Mouse (Mus musculus) T-helper 1 cell (primary cell): ENCODE data around the gene Trim71.

ENCODE experiments used
- in situ Hi-C: fragments of 300-600 bp; cut with MboI, MseI; formaldehyde crosslinking; loops from one replicate; pipeline ENCODE4 v1.15.1; 2025; ENCODE audit warnings: high pct_unique_total_duplicates

Gene Trim71

DNA sequence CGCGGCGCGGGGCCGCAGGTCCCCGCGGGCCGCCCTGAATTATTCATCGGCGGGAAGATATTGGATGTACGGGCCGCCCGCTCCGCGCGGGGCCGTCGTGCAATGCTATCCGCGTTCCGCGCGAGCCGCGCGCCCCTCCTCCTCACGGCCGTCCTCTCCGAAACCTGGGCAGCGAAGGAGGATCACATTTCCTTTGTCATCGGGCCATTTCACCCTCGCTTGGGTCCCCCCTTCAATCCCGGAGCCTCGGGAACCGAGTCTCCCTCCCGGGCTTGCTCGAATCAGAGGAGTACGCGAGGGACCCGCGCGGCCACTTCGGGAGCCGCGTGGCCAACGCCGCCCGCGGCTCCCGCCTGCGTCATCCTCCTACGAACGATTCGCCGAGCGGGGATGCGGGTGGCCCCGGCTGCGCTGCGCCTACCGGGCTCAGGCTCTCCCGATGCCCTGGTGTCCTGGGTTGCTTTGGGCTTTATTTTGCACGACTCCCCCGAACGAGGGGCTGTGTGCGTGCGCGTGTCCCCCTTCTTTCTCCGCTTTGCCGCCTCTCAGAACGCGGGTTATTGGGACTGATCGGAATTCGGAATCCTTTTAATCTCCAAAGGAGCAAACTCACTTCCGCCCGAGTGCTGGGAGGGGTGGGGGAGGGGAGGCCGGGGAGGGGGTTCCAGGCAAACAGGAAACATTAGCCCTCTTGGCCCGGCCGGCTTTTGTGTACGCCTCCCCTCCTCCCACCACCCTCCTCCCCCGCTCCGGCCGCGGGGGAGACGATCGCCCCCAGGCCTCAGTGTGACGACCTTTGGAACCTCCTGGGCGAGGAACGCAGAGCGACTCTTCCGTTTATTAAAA is at the start of gene Trim71:
Gene Trim71, minus strand, starts transcription at position 609 of the 846 bp plus-strand sequence.
- in situ Hi-C loops = no loop called here

DNA sequence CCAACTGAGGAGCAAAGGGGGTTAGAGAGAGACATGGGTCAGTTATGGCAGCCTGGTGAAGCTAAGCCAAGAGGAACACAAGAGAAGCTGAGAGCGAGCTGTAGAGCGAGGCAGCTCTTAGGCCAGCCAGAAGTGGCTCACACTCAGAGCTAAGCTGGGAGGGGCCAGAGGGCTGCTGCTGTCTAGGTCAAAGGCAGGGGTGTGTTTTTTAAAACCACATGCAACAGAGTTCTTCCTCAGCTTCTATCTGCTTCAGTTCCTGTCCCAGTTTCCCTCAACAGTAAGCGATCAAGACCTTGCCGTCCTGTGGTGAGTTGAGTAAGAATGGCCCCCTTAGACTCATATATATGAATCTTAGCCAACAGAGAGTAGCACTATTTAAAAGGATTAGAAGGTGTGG is 48.9 kb upstream of the Trim71 start:
- in situ Hi-C loops = no loop called here

GRCm38 (mm10) chr9:114612566-114612965 is 48.4 kb upstream of the Trim71 start:
- in situ Hi-C loops = no loop called here

- in situ Hi-C loops = no loop called here
Observed at GRCm38 (mm10) chr9:114610266-114610665, 46.1 kb upstream of the Trim71 start.

GRCm38 (mm10) chr9:114603876-114604540 is 39.8 kb upstream of the Trim71 start:
- in situ Hi-C loops = no loop called here

DNA sequence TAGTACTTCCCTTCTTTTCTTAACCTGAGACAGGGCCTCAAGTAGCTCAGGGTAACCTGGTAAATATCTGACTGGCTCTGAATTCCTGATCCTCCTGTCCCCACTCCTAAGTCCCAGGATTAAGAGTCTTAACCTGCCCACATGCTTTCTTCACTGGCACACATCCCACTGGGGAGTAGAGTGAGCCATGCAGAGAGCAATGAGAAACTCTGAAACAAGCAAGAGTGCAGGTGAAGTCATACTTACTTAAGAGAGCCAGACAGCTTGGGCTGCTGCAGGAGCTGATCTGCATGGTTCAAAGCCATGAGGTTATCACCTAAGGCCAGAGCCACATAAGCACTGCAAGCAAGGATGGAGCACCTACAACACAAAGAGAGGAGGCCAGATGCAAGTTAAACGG is 36.9 kb upstream of the Trim71 start:
- in situ Hi-C loops = no loop called here

GRCm38 (mm10) chr9:114585017-114585345 is 20.8 kb upstream of the Trim71 start:
- in situ Hi-C loops = no loop called here

DNA sequence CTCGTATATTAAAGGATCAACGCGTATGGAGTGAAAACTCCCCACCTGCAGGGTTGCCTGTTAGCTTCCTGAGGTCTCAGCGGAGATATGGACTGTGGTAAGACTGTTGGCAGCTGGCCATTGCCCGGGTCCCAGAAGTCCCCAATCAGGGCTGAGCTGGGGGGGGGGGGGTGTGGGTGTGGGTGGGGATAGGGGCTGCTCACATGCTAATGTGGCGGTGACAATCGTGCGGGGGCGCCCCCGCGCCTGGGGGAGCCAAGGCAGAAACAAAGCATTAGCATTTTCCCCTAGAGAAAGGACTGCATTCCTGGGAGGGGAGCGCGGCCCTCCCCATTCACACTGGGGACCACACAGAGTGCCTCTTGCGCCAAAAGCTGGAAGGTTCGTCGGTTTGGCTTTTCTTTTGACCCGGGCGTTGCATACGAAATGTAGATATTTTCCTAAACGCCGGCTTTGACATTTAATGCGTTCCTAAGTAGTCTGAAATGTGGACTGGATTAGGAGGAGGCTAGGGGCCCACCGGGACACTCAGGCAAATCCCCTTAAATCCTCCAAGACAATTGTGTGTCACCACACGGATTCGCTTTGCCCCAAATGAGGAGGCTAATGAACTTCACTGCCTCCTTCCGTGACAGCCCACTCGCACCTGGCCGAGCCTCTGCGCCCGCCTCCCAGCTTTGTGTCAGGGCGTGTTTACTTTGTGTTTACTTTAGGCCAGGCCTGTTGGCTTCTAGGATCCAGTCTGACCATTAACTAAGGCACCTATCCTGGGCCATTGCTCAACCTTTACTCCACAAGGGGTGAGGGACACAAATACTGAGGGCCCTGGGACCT is 20.2 kb upstream of the Trim71 start:
- in situ Hi-C loops = loop anchor here (5.0 kb wide), 2 partner anchors 82 to 177 kb away; partner anchors contain the start of gene Ccr4

DNA sequence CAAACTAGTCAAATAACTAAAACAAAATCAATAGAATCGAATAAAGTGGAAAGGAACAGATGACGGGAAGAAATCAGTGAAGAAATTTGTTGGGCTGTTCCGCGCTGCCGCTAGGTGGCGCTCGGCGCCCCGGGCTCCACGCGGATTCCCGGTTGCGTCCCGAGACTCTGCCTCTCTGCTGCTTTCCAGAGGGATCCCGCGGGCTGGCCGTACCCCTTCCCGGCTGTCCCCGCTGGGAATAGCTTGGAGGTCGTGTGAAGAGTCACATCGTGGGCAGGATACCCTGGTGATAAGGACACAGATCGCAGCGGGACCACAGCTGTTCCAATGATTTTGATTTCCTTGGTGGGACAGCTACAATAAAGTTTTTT is 19.6 kb upstream of the Trim71 start:
- in situ Hi-C loops = loop anchor here (5.0 kb wide), 2 partner anchors 81 to 176 kb away; partner anchors contain the start of gene Ccr4

DNA sequence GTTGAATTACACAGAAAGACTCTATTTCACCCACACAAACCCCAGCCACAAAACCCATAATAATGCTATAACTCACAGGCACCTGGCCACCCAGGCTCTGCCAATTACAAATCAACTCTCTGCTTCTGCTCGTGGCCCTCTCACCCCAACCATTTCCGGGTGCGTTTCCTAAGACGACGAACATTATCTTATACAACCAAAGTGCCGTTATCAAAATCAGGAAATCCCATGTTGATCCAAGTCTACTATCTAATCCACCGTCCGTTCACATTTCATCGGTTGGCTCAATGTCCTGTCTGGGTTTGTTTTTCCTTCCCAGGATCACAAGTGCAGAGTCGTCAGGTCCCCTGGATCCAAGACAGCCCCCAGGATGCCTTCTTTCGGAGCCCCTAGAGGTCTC is 14.5 kb upstream of the Trim71 start:
- in situ Hi-C loops = no loop called here

GRCm38 (mm10) chr9:114576001-114576400 is 11.8 kb upstream of the Trim71 start:
- in situ Hi-C loops = no loop called here

DNA sequence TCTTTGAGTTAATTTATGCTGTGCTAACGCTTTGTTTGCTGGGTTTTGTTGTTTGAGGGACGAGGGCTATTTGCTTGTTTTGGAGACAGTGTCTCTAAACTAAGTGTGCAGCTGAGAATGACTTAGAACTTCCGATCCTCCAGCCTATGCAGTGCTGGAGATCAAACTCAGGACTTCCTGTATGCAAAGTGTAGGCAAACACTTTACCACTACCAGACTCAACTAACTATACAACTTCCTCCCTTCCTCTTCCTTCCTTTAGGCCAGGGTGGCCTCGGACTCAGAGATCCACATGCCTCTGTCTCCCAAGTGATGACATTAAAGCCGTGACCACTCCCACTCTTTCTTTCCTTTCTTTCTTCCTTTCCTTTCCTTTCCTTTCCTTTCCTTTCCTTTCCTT is 9.4 kb upstream of the Trim71 start:
- in situ Hi-C loops = no loop called here

GRCm38 (mm10) chr9:114568682-114569474 is 4.7 kb upstream of the Trim71 start:
- in situ Hi-C loops = no loop called here

GRCm38 (mm10) chr9:114564667-114565066 is 498 bp upstream of the Trim71 start:
- in situ Hi-C loops = no loop called here

DNA sequence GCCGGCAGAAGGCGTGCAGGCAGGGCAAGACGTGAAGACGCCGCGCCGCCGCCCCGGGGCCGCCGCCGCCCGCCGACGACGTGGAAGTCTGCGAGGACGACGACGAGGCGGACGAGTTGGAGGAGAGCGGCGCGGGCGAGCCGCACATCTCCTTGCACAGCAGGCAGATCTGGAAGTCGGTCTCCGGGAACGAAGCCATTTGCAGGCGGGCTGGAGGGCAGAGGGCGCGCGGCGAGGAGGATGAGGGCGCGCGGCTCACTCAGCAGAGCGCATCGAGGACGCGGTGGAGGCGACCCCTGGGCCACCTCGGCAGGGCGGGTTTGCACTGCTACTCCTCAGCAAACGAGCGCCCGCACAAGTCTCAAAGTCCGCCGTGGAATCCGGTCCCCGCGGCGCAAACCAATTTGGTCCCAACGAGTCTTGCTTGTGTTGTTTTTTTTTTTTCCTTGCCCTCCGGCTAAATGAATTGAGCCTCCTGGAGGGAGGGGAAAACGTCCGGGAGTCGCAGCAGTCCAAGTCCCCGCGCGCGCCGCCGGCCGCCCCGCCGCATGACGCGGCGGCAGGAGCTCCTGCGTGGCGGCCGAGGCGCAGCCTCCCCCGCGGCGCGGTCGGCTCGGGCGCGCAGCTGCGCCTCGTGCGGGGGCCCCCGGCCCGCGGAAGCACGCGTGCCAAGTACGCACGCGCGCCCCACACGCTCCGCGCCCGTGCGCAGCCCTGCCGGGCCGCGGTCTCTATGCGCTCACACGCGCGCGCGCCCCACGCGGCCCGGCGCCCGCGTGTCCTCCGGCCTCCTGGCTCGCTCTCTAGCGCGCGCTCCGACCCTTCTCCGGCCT is 1.0 kb downstream of the Trim71 start:
- in situ Hi-C loops = no loop called here

DNA sequence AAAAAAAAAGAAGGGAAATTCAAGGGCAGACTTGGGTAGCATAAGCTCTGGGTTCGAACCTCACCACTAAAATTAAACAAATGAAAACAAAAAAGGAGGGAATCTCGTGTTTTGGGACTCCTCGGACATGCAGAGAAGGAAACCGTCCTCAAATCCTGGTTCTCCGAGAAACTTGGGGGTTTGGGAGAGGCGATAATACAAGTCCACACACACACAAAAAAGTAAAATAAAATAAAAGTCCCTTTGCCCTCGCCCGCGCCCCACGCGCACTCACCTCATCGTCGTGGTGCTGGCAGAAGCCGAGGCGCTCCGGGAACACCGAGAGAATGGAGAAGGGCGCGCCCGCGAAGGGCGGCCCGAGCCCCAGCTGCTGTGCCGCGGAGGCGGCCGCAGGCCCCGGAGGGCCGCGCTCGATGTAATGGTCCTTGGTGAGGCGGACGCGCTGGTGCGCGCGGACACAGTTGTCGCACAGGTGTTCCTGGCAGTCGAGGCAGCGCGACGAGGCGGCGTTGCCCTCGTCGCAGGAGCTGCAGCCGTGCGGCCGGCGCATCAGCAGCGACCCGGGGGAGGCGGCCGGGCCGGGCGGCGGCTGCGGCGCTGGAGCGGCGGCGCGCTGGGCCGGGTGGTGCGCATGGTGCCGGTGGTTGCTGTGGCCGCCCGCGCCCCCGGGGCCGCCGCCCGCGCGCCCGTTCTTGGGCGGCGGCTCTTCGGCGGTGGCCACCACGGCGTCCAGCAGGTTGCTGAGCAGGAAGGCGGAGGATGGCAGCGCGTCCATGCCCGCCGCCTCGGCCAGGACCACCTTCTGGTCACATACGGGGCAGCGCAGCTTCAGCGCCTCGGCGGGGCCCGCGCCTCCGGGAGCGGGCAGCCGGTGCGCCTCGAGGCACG is 1.9 kb downstream of the Trim71 start:
- in situ Hi-C loops = no loop called here

- in situ Hi-C loops = no loop called here
Observed at GRCm38 (mm10) chr9:114561671-114561971, 2.5 kb downstream of the Trim71 start.

DNA sequence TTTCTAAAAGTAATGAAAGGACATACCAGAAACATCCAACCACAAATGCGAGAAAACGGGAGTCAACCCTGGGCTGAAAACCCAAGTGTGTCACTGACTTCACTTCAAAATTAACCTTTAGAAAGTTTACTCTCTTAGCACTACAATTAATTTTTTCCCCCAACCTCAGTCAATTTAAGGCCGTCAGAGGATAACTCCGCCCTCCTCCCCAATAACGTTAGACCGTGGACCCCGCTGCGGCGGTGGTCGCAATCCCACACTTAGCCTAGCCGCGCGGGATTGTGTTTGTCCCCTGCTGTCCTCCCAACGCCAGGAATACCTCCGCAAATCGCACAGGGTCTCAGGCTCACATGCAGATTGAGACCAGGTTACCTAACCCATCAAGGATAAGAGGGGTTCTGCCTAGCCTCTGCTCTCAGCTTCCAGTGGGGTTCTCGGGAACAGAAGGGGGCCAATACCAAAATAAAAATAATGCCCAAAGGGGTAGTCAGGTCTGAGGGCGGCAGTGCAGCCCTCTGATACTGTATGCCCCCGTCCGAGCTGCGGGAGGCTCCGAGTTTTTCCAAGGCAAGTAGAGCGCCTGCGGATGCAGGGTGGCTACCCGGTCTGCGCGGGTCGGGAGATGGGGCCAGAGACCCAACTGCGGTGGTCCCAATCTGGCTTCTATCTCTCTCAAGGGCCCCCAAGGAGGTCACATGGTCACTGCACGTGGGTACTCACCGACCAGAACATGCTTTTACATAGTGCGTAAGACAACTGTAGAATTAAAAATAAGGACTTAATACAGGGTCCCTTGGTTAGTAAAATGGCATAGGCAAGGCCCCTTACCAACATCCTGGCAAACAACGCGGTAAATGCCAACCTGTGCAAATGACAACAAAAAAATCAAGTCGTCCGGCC is 3.1 kb downstream of the Trim71 start:
- in situ Hi-C loops = no loop called here

DNA sequence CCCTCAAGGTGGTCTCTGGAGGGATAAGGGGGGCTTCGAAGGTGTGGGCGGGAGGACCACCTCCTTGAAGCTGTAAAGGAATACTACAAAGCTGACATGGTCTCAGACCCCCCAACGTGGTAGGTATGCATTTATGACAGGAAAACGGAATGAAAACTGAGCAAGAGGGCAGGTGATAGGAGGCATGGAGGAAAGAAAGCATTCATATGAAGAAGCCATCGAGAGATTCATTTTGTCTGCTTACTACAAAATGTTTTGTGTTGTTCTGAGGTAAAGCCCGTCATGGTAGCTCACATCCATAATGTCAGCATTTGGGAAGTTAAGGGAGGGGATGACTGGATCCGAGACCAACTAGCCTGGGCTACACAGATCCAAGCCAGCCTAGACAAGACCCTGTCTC is 4.0 kb downstream of the Trim71 start:
- in situ Hi-C loops = no loop called here
